Mouse (Mus musculus) cerebellum, postnatal 4 days (tissue): ENCODE measurements at regions not wholly inside any gene's neighbourhood (a gene's known extent, or its start where the extent isn't known, plus 50 kb on each side); places are given as distances from the start of the nearest gene placed in this dataset.
A peak's percentile ranks its signal among the peaks of the same experiment; 100 is the strongest.

Experiments
- DNase-seq, 2 experiments: peaks; one replicate each; pipeline ENCODE4 v3.0.0; 2022; ENCODE audit warnings: low spot score in 2 of 2, mixed read lengths in 1 of 2

GRCm38 (mm10) chr16:68704569-68704968, 1083.9 kb upstream of the Cadm2 start:
- no peak for DNase-seq

- DNase-seq: no peak
Measured at GRCm38 (mm10) chr16:68666972-68667538, 1046.3 kb upstream of the Cadm2 start.

- no peak for DNase-seq
Measured at GRCm38 (mm10) chr16:68658436-68658835, 1037.7 kb upstream of the Cadm2 start.

GRCm38 (mm10) chr16:68627976-68628375, 1007.3 kb upstream of the Cadm2 start:
- DNase-seq: no peak

- peak in 1 of 2 experiments; percentile 2 for DNase-seq
Measured at GRCm38 (mm10) chr16:68614041-68614440, 993.3 kb upstream of the Cadm2 start.
